Mouse (Mus musculus): Measurements from ENCODE around the gene Rab13. TPM values are rescaled to one million over a fixed set of nuclear protein-coding genes. Genes with fewer than 3 reads are reported as not detected.

Gene Rab13
- polyA plus RNA-seq, 1 experiment from 2014 or later: 30.8 TPM

DNA sequence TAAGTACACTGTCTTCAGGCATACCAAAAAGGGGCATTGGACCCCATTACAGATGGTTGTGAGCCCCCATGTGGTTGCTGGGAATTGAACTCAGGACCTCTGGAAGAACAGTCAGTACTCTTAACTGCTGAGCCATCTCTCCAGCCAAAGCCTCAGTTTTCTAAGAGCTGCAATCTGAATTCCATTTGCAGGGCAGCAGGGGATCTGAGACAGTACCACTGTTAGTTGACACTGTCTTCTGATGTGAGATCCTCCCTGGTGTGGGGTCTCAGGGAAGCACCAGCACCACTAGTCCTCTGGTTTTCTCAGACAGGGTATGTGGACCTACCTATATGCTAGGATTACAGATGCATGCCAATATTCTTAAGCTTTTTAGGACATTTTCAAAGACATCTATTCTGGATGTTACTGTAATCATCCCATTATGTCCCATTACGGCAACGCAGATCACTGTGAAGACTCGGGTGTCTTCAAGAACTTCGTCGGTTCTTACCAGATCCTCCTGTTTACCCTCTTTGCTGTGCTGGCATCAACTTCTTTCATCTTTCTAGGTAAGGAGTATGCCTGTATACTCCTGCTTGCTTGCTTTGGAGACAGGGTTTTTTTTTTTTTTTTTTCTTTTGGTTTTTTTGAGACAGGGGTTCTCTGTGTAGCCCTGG lies 3.5 kb upstream of the Rab13 start:
- no peak overlapping the region for H3K9ac ChIP-seq

DNA sequence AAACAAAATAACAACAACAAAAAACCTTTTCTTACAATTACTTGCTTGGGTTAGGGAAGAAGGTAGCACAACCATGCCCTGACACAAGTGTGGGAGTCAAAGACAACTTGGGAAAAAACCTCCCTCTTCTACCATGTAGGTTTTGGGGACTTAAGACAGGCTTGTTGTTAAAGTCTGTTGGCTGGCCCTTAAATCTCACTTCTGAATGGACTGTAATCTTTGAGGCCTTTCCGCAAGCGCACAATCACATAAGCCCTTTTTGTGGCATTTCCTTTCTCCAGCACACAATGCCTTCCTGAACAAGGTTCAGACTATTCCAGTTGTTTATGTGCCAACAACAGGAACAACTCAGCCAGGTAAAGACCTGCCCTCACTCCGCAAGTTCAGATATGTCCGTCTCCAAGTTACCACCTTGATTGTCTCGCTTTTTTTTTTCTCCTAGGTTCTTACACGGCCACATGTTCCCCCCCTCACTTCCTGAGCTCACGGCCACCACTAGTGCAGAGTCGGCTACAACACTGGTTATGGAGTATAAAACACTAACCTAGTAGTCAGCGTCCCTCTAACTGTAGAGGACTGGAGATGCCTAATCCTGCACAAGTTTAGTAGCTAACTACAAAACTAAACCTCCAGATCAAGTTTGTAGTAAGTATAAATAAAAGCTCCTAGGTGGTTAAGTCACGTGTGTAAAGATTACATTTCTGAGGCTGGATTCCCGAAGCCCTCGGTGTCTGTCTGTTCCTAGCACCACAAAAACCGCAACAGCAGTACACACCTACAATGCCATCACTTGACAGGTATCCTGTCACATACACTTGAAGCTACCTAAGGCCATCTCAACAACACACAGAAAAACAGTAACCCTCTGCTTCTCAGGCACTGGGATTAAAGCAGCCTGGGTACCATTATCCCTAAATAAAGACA lies 1.8 kb upstream of the Rab13 start:
- no peak overlapping the region; the same call in 1 of the 2 replicates for H3K27ac ChIP-seq (replicated peaks)
- peak overlapping the region; percentile 81 for H3K4me3 ChIP-seq
- H3K9ac ChIP-seq: peak overlapping the region; percentile 97
- H3K9me3 ChIP-seq: no peaks in the 10 kb centered on the region
- ATAC-seq (ENCODE audit: extremely low read depth, insufficient number of reproducible peaks, low FRiP score, low TSS enrichment): no peak
- peak overlapping the region; percentile 95 for H3K4me2 ChIP-seq
- H3K36me3 ChIP-seq: peaks cover 56% of the 10 kb centered on the region
- H3K27me3 ChIP-seq (replicated peaks): no peaks in the 10 kb centered on the region
- WGBS: 64% methylated on average over 13 of the region's 13 CpGs
- peaks cover 44% of the 10 kb centered on the region for H3K4me1 ChIP-seq

More for the DNA sequence above, 3.5 kb upstream of the Rab13 start:
- no peak overlapping the region for H3K4me3 ChIP-seq
- peaks cover 44% of the 10 kb centered on the region for H3K4me1 ChIP-seq
- 87% methylated on average over 5 of the region's 5 CpGs for WGBS
- H3K27me3 ChIP-seq (replicated peaks): no peaks in the 10 kb centered on the region
- H3K27ac ChIP-seq (replicated peaks): no peak overlapping the region
- ATAC-seq (ENCODE audit: extremely low read depth, insufficient number of reproducible peaks, low FRiP score, low TSS enrichment): no peak
- no peak overlapping the region for H3K4me2 ChIP-seq
- H3K36me3 ChIP-seq: peaks cover 60% of the 10 kb centered on the region
- H3K9me3 ChIP-seq: no peaks in the 10 kb centered on the region

DNA sequence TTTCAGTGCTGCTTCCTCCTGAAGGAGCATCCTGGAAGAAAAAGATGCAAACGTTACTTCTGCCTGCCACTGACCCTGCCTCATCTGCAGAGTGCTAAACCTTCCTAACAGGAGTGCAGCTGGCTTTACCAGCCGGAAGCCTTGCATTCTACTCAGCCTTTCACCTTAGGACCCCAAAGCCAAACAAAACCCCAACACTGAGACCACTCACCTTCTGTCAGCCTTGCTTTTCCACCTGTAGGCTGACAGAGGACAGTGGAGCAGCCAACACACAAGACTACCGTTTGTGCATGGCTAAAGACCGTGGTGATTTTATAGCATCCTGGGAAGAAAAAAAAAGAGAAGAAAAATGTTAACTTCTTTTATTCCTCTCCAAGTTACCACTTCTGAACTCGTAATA lies 772 bp upstream of the Rab13 start:
- ATAC-seq (ENCODE audit: extremely low read depth, insufficient number of reproducible peaks, low FRiP score, low TSS enrichment): no peak
- 9% methylated on average over 5 of the region's 5 CpGs for WGBS
- Histone ChIP-seq H3K4me1 (peaks cover 44% of the 10 kb centered on the region), H3K9ac (peak overlapping the region; percentile 97), H3K36me3 (peaks cover 49% of the 10 kb centered on the region), H3K27ac (replicated peaks) (peak overlapping the region; percentile 91; the same call in 1 of the 2 replicates), H3K4me3 (peak overlapping the region; percentile 81), H3K27me3 (replicated peaks) (no peaks in the 10 kb centered on the region), H3K4me2 (peak overlapping the region; percentile 95), H3K9me3 (no peaks in the 10 kb centered on the region)

DNA sequence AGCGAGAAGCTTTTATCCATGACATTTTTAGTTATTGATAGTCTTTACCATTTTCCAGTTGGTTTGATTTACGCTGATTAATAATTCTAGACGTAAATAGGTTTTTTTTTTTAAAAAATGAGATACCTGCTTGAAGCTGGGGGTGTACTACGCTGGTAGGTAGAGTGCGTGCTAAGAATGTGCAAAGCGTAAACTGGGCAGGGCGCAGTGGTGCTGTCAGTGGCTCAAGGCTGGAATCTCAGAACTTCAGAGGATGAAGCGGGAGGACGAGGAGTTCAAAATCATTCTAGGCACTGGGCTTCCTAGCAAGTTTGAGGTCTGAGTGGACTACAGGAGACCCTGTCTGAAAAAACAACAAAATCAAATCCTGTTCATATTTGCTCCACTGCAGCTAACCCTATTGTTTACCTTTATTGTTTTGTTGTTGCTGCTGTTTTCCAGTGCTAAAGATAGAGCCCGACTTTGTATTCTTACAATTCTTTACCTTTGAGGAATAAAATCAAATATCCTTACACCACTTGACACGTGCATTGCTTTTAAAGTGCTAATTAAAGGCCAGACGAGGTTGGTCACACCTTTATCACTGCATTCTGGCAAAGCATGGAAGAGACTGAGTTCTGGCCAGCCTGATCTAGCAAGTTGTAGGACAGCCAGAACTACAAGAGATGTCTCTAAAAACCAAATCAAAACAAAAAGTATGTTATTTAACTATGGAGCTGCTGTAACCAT lies 625 bp downstream of the Rab13 start:
- H3K36me3 ChIP-seq: peaks cover 35% of the 10 kb centered on the region
- no peaks in the 10 kb centered on the region for H3K27me3 ChIP-seq (replicated peaks)
- 11% methylated on average over 12 of the region's 12 CpGs for WGBS
- H3K9me3 ChIP-seq: no peaks in the 10 kb centered on the region
- peak overlapping the region; percentile 95 for H3K4me2 ChIP-seq
- peak overlapping the region; percentile 91 for H3K27ac ChIP-seq (replicated peaks)
- ATAC-seq (ENCODE audit: extremely low read depth, insufficient number of reproducible peaks, low FRiP score, low TSS enrichment): no peak
- peak overlapping the region; percentile 71 for H3K9ac ChIP-seq
- H3K4me3 ChIP-seq: peak overlapping the region; percentile 81
- H3K4me1 ChIP-seq: peaks cover 37% of the 10 kb centered on the region

DNA sequence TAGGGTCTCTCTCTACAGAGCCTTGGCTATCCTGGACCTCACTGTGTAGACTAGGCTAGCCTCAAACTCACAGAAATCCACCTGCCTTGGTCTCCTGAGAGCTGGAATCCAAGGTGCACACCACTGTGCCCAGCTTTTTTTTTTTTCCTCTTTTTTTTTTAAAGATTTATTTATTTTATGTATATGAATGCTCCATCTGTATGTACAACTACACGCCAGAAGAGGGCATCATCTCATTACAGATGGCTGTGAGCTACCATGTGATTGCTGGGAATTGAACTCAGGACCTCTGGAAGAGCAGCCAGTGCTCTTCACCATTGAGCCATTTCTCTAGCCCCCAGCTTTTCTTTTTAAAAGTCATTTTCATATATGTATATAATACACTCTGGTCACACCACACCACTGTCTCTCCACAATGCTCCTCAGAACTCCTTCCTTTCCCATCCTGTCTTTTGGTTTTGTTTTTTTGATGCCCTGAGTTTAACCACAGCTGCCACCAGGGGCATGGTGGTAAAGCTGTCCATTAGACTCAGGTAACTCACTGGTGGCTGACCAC lies 2.4 kb downstream of the Rab13 start:
- H3K4me3 ChIP-seq: no peak overlapping the region
- H3K4me2 ChIP-seq: no peak overlapping the region
- no peaks in the 10 kb centered on the region for H3K27me3 ChIP-seq (replicated peaks)
- WGBS: 35% methylated on average over 1 of the region's 1 CpGs
- H3K36me3 ChIP-seq: peaks cover 17% of the 10 kb centered on the region
- H3K27ac ChIP-seq (replicated peaks): no peak overlapping the region
- no peaks in the 10 kb centered on the region for H3K9me3 ChIP-seq
- no peak overlapping the region for H3K9ac ChIP-seq
- ATAC-seq (ENCODE audit: extremely low read depth, insufficient number of reproducible peaks, low FRiP score, low TSS enrichment): no peak
- peaks cover 31% of the 10 kb centered on the region for H3K4me1 ChIP-seq

DNA sequence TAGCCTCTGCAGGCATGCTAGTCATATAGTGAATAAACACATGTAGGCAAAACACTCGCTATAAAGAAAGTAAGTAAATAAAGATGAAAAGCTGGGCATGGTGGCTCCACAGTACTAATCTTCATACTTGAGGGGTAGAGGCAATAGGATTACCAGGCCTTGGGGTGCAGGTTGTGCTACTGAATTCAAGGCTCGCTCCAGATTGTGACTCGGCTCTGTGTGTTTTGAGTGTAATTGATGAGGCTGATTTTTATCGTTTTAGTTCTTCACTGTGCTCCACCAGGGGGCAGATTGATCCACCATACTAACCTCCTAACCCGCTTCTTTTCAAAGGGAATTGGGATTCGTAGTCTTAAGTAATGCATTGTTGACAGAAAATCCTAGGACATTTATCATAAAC lies 6.6 kb downstream of the Rab13 start:
- H3K9ac ChIP-seq: peak overlapping the region; percentile 88
- H3K4me1 ChIP-seq: peaks cover 32% of the 10 kb centered on the region
- no peak for ATAC-seq (ENCODE audit: extremely low read depth, insufficient number of reproducible peaks, low FRiP score, low TSS enrichment)
- peaks cover 16% of the 10 kb centered on the region for H3K36me3 ChIP-seq
- H3K4me3 ChIP-seq: peak overlapping the region; percentile 67
- H3K4me2 ChIP-seq: peak overlapping the region; percentile 82
- H3K27ac ChIP-seq (replicated peaks): peak overlapping the region; percentile 92
- 18% methylated on average over 6 of the region's 6 CpGs for WGBS
- no peaks in the 10 kb centered on the region for H3K9me3 ChIP-seq
- no peaks in the 10 kb centered on the region for H3K27me3 ChIP-seq (replicated peaks)

DNA sequence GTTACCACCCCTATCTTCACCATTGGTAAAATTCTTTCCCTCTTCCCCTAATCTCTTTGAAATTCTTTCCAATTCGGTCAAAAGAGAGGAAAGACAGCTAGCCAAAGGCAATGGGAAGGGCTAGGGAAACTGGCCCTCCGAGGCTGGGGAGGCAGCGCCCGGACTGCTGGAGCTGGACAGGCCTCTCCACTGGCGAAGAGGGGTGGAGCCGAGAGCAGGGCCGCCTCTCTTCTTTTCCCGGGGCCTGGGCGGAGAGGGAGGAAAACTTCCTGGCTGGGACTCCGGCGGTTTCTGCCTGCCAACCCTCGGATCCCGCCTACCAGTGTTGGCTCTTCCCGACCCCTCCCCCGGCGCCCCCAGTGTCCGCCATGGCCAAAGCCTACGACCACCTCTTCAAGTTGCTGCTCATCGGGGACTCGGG lies 7.0 kb downstream of the Rab13 start:
- Histone ChIP-seq H3K4me2 (peak overlapping the region; percentile 82), H3K9me3 (no peaks in the 10 kb centered on the region), H3K4me1 (peaks cover 32% of the 10 kb centered on the region), H3K27me3 (replicated peaks) (no peaks in the 10 kb centered on the region), H3K27ac (replicated peaks) (peak overlapping the region; percentile 92), H3K9ac (peak overlapping the region; percentile 88), H3K36me3 (peaks cover 20% of the 10 kb centered on the region), H3K4me3 (peak overlapping the region; percentile 67)
- ATAC-seq (ENCODE audit: extremely low read depth, insufficient number of reproducible peaks, low FRiP score, low TSS enrichment): peak; percentile 59; the same call in 1 of the 2 replicates
- 0% methylated on average over 20 of the region's 20 CpGs for WGBS

DNA sequence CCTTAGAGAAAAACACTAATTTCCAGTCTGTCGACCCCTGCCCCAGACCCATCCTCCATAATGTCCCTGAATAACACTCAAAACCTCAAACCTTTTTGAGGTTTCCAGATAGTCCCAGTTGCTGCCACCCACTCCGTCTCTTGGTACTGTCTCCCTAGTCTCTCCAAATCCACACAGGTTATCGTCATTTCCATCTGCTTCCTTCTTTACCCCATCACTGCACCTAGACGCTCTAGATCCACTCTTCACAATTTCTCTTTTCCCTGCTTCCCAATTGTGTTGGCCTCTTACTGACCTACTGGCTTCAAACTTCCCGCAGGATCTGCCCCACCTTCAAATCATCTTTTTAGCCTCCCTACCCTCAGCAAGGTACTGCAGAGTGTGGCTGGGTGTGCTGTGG lies 7.6 kb downstream of the Rab13 start:
- Histone ChIP-seq H3K9me3 (no peaks in the 10 kb centered on the region), H3K4me3 (peak overlapping the region; percentile 67), H3K27me3 (replicated peaks) (no peaks in the 10 kb centered on the region), H3K4me1 (peaks cover 32% of the 10 kb centered on the region), H3K36me3 (peaks cover 26% of the 10 kb centered on the region), H3K9ac (peak overlapping the region; percentile 88), H3K4me2 (peak overlapping the region; percentile 82), H3K27ac (replicated peaks) (peak overlapping the region; percentile 92)
- no peak for ATAC-seq (ENCODE audit: extremely low read depth, insufficient number of reproducible peaks, low FRiP score, low TSS enrichment)
- WGBS: 12% methylated on average over 5 of the region's 5 CpGs

DNA sequence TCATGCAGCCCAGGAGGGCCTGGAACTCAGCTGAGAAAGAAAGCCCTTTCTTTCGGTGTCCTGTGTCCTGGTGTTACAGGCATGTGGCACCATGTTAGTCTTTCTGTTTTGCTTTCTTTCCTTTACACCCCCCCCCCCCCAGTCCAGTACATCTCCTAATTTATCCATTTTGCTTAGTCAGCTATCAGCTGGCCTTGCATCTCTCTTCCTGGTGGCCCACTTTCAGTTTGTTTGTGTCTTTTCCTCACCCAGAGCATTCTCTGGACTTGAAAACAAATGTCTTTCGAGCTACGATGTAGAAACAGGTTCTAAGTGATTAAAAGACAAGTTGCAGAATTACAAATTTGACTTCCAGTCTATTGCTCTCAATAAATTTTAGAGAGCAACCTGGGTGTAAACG lies 9.0 kb downstream of the Rab13 start:
- 76% methylated on average over 4 of the region's 4 CpGs for WGBS
- H3K27me3 ChIP-seq (replicated peaks): no peaks in the 10 kb centered on the region
- H3K4me1 ChIP-seq: peaks cover 32% of the 10 kb centered on the region
- no peak overlapping the region; the same call in 1 of the 2 replicates for H3K9ac ChIP-seq
- no peak for ATAC-seq (ENCODE audit: extremely low read depth, insufficient number of reproducible peaks, low FRiP score, low TSS enrichment)
- no peak overlapping the region for H3K4me3 ChIP-seq
- H3K36me3 ChIP-seq: peaks cover 30% of the 10 kb centered on the region
- H3K27ac ChIP-seq (replicated peaks): no peak overlapping the region
- H3K9me3 ChIP-seq: no peaks in the 10 kb centered on the region
- H3K4me2 ChIP-seq: no peak overlapping the region

DNA sequence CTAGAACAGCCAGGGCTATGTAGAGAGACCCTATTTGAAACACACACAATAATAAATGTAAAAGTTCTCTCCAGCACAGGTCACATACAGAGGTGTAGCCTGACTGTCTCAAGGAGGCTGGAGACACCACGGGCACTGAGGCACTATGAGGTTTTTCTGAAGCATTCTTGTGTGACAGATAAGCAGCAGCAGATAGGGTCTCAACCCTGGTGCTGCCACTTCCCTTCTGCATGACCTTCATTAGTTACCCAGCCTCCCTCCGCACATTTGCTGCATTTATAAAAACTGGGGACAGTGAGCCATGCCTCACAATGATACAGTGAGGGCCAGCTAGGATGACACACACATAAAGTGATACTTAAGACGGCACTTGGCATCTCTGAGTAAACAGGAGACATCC lies 9.4 kb downstream of the Rab13 start:
- ATAC-seq (ENCODE audit: extremely low read depth, insufficient number of reproducible peaks, low FRiP score, low TSS enrichment): no peak
- Histone ChIP-seq H3K9me3 (no peaks in the 10 kb centered on the region), H3K4me2 (no peak overlapping the region), H3K9ac (no peak overlapping the region), H3K4me3 (no peak overlapping the region), H3K27me3 (replicated peaks) (no peaks in the 10 kb centered on the region), H3K27ac (replicated peaks) (no peak overlapping the region), H3K36me3 (peaks cover 30% of the 10 kb centered on the region), H3K4me1 (peaks cover 32% of the 10 kb centered on the region)
- 40% methylated on average over 3 of the region's 3 CpGs for WGBS

DNA sequence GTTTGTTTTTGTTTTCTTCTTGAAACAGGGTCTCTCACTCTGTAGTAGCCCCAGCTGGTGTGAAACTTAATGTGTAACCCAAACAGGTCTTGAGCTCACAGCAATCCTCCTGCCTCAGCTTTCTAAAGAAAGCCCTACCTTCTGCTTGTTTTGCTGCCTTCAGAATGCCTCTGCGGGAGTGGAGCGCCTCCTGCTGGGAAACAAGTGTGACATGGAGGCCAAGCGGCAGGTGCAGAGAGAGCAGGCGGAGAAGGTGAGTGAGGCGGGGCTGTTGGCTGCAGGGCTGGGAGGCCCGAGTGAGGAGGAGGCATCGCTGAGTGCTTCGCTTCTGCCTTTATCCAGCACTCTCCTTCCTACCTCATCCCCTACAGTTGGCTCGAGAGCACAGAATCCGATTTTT lies 10.8 kb downstream of the Rab13 start:
- Histone ChIP-seq H3K4me3 (no peak overlapping the region), H3K36me3 (peaks cover 30% of the 10 kb centered on the region), H3K9ac (no peak overlapping the region), H3K27me3 (replicated peaks) (no peaks in the 10 kb centered on the region), H3K4me2 (no peak overlapping the region), H3K27ac (replicated peaks) (no peak overlapping the region), H3K9me3 (no peaks in the 10 kb centered on the region), H3K4me1 (peaks cover 32% of the 10 kb centered on the region)
- WGBS: 74% methylated on average over 10 of the region's 10 CpGs
- no peak for ATAC-seq (ENCODE audit: extremely low read depth, insufficient number of reproducible peaks, low FRiP score, low TSS enrichment)
